Mouse (Mus musculus) CD4-positive, CD25-positive, alpha-beta regulatory T cell, adult 2 months (primary cell): Measurements from ENCODE around the gene Pou2af1.
A peak's percentile ranks its signal among the peaks of the same experiment; 100 is the strongest.

Source experiments
- DNase-seq: peaks from one replicate; pipeline ENCODE4 v3.0.0-alpha.2; 2012; ENCODE audit warnings: low read depth, low spot score

The Pou2af1 gene

GRCm38 (mm10) chr9:51225636-51226166, 12.2 kb downstream of the Pou2af1 start:
- no peak for DNase-seq

DNA sequence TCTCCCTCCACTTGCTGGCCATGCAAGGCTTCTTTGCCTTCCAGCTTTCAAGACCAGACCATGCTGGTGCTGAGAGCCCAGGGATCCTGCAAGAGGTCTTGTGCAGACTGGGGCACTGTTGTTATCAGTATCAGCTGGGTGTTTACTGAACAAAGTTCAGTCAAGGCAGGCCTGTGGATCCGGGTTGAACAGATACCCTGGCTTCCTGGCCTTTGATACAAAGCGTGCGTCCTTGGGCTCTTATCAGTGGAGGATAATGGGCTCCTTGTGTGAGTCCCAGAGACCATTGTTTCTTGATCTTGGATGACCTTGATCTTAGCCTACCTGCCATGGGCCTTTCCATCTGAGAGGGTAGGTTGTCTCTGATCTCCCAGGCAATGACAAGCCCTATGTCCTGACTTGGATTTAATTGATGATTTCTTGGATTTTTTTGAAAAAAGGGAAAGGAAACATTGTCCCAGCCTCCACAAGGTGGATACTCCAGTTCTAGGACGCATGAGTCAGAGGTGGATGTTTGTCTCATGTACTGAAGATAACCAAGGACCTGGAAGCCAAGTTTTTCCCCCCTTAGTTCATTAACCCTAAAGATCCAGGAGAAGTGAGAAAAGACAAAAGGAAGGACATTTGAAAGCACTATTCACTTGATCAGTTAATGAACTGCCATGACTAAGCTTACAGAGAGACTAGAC, 17.3 kb downstream of the Pou2af1 start:
- DNase-seq: no peak

GRCm38 (mm10) chr9:51232163-51232562, 18.7 kb downstream of the Pou2af1 start:
- no peak for DNase-seq

DNA sequence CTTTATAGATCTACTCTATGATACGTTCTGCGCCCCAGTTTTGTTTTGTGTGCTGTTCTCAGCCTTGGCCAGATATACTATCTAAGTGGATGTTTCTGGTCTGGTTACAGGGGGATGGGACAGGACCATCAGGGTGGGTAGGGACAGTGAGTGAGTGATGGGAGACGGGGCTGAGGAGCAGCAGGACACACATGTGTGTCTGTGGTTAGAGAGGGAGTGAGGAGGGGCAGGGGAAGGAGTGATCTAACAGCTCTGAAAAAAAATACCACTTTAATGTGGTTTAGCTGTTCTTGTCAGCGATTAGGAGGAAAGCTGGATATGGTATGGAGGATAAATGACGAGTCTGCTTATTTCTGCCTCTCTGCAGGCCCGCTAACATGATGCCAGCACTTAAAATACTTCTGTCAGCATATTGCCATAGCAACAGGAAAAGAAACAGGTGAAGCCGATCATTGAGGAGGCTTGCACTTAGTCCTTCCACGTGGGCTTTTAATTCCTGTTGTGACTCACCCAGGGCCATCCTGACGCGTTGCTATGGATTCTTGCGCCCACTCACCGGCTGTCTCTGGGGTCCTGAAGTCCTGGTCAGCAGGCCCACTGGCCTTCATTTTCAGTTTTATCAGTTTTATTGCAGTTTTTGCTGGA, 25.4 kb downstream of the Pou2af1 start:
- DNase-seq: peak; percentile 54

GRCm38 (mm10) chr9:51256780-51257502, 43.4 kb downstream of the Pou2af1 start:
- no peak for DNase-seq

DNA sequence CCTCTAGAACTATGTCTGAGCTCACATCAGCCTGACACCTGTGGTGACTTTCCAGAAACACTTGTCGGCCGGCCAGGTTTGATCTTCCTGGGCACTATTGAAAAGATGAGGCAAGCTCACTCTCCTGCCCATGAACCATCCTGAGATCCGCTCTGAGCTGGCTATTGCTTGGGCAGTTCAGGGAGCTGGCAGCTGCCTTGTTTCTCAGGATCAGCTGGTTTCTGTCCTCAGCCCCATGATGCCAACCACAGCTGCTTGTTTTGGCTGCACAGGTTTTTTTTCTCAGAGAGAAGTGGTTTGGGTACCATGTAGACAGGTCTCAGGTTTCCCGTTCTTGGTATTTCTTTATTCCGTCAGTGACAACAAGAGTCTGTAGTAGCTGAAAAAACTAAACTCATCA, 44.9 kb downstream of the Pou2af1 start:
- DNase-seq: no peak

- DNase-seq: no peak
Observed at GRCm38 (mm10) chr9:51268852-51269251, 55.3 kb downstream of the Pou2af1 start.

- DNase-seq: no peak
Observed at GRCm38 (mm10) chr9:51271073-51271472, 57.6 kb downstream of the Pou2af1 start.

GRCm38 (mm10) chr9:51272102-51272501, 58.6 kb downstream of the Pou2af1 start:
- DNase-seq: no peak

- DNase-seq: no peak
Observed at GRCm38 (mm10) chr9:51273581-51274154, 60.2 kb downstream of the Pou2af1 start.

DNA sequence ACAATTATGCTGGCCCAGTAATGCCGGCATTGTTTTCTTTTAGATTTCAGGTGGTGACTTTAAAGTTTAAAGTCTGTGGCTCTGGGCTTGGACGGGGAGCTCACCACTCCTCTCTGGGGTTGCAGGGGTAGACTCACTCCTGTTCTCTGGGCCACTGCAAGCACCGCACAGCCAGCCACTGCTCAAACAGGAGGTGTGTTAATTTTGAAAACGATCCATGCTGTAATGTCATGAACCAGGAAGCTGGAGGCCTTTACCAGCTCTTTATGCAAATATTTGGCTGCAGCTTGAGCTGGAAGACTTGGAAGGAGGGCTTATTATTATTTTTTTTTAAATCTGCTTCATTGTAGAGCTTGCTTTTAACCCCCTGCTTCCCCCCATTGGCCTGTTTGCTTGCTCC, 61.2 kb downstream of the Pou2af1 start:
- no peak for DNase-seq

- DNase-seq: no peak
Observed at GRCm38 (mm10) chr9:51277834-51278498, 64.5 kb downstream of the Pou2af1 start.

- peak; percentile 57 for DNase-seq
Observed at GRCm38 (mm10) chr9:51278500-51279381, 65.2 kb downstream of the Pou2af1 start, which contains the start of gene Colca2. Colca2 (minus strand) TSS chr9:51278569.

DNA sequence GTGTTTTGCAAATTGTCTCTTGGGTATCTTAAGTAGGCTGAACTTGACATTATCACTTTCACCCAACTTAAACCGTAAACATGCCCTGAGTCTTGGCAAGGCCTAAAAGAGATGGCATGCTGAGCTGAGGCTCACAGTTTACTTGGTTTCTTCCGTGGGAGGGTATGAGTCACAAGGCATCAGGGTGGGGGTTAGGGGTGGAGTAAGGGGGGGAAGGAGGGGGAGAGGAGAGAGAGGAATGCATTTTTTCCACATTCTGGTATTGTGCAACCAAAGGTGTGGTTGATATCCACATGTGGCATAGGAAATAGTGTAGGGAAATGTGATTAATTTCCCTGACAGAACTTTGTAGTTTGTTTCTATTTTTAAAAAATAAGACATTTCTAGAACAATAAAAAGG, 72.6 kb downstream of the Pou2af1 start:
- peak; percentile 24 for DNase-seq
